Mouse (Mus musculus) liver, postnatal 0 days (tissue): Measurements from ENCODE around the gene Limd1. TPM values are rescaled to one million over a fixed set of nuclear protein-coding genes. Genes with fewer than 3 reads are reported as not detected.
"Not testable (repeated sequence)": the region's sequence is repeated elsewhere in the genome, so short reads cannot be mapped to it uniquely, and the experiment has no call there.

ENCODE experiments used
- ATAC-seq: fragments of 200-750 bp; cut with Nextera tagmentation; 2 replicates; pipeline ENCODE4 v1.8.0; 2017; ENCODE audit warnings: mild to moderate bottlenecking, moderate library complexity
- DNase-seq: peaks from one replicate; pipeline ENCODE4 v3.0.0-alpha.2; 2016
- H3K27ac ChIP-seq: fragments of 300-500 bp; sonication (generic); 2 replicates; pipeline ENCODE4 v1.5.1; 2014; ENCODE audit warnings: antibody characterized with exemption, moderate library complexity, mild to moderate bottlenecking, low read depth
- H3K27me3 ChIP-seq: fragments of 300-500 bp; sonication (generic); 2 replicates; pipeline ENCODE4 v1.6.1; 2014; ENCODE audit warnings: low read length, control low read depth, mixed read lengths; ENCODE audit not compliant: insufficient read depth
- H3K36me3 ChIP-seq: fragments of 300-500 bp; sonication (generic); replicated peaks from 2 replicates; pipeline ENCODE4 v1.6.1; 2014; ENCODE audit warnings: mild to moderate bottlenecking, control low read depth, low read length, moderate library complexity, mixed read lengths; ENCODE audit not compliant: insufficient read depth
- H3K4me1 ChIP-seq: fragments of 300-500 bp; sonication (generic); 2 replicates; pipeline ENCODE4 v1.6.1; 2014; ENCODE audit warnings: antibody characterized with exemption, mild to moderate bottlenecking, control low read depth; ENCODE audit not compliant: insufficient read depth
- H3K4me2 ChIP-seq: fragments of 300-500 bp; sonication (generic); 2 replicates; pipeline ENCODE4 v1.6.1; 2014; ENCODE audit warnings: low read depth, mild to moderate bottlenecking, low read length, moderate library complexity, mixed read lengths
- H3K4me3 ChIP-seq: fragments of 300-500 bp; sonication (generic); 2 replicates; pipeline ENCODE4 v1.5.1; 2014; ENCODE audit warnings: low read depth, low read length
- H3K9ac ChIP-seq: fragments of 300-500 bp; sonication (generic); replicated peaks from 2 replicates; pipeline ENCODE4 v1.6.1; 2014; ENCODE audit warnings: mild to moderate bottlenecking, moderate library complexity
- H3K9me3 ChIP-seq: fragments of 300-500 bp; sonication (generic); 2 replicates; pipeline ENCODE4 v1.6.1; 2016; ENCODE audit warnings: mild to moderate bottlenecking, control low read depth, low read length, mixed read lengths
- CTCF ChIP-seq: sonication (generic); IDR thresholded peaks from 2 replicates; pipeline ENCODE4 v1.5.1; 2016; ENCODE audit warnings: antibody characterized with exemption, low read depth
- EP300 ChIP-seq: IDR thresholded peaks from 2 replicates; pipeline ENCODE4 v1.6.1; 2016; ENCODE audit warnings: antibody characterized with exemption, low read depth, mild to moderate bottlenecking
- WGBS: fragments of 180-500 bp; shearing (Covaris S2); extraction: QIAGEN DNeasy Blood & Tissue Kit; methylation state at CpG from one replicate; pipeline ENCODE4 v1.1.7; 2014; ENCODE audit not compliant: insufficient replicate concordance; 5-methylcytosine and 5-hydroxymethylcytosine counted together
- polyA plus RNA-seq: library from polyadenylated mRNA; unstranded; fragments of >200 nt; fragmentation: Nextera tagmentation; extraction: Ambion mirVana; gene quantifications from 2 replicates; pipeline ENCODE4 v1.2.1, GENCODE M21; 2015

Limd1 gene
- 11.9 and 12.4 TPM in 2 replicates for polyA plus RNA-seq

DNA sequence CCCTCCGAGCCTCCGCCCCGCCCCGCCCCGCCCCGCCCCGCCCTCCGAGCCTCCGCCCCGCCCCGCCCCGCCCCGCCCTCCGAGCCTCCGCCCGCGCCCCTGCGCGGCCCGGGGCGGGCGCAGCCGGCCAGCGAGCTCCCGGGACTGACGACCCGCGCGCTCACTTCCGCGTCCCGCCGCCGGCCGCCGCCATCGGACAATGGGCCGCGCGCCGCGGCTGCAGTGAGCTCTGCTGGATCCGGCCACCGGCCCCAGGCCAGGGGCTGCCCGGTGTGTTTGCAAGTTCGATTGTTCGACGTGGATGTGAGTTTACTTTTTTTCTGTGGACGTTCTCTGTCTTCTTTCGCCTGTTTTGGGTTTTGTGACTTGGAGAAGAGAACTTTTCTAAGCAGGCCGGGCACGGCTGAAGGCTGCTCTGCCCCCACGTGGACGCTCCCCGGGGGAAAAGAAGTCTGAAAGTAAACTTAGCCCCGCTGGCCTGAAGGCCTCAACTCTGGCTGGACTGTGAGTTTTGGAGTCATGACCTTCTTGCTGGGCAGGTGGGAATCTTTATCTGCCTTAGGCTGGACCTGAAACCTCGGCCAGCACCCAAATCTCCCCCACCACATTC, at the start of gene Limd1:
Gene Limd1, plus strand, starts transcription at position 121 of the 610 bp plus-strand sequence.
- TF ChIP-seq EP300 (no peak), CTCF (peak; percentile 31; the same call in 1 of the 2 replicates)
- H3K36me3 ChIP-seq, result peaks cover 14% of the 10 kb centered on the region; the same call in 1 of the 2 replicates
- no peaks in the 10 kb centered on the region for H3K27me3 ChIP-seq
- ATAC-seq (peak; percentile 86), DNase-seq (peak; percentile 81)
- peak within 1 kb of the TSS; percentile 83 for H3K4me3 ChIP-seq
- H3K4me2 ChIP-seq, result peak within 1 kb of the TSS; percentile 92
- under 1% methylated on average over 19 of the region's 57 CpGs for WGBS
- H3K9me3 ChIP-seq, result no peaks in the 10 kb centered on the region
- H3K4me1 ChIP-seq, result peaks cover 45% of the 10 kb centered on the region
- peak within 1 kb of the TSS; percentile 96 for H3K27ac ChIP-seq
- peak within 1 kb of the TSS; percentile 87 for H3K9ac ChIP-seq

DNA sequence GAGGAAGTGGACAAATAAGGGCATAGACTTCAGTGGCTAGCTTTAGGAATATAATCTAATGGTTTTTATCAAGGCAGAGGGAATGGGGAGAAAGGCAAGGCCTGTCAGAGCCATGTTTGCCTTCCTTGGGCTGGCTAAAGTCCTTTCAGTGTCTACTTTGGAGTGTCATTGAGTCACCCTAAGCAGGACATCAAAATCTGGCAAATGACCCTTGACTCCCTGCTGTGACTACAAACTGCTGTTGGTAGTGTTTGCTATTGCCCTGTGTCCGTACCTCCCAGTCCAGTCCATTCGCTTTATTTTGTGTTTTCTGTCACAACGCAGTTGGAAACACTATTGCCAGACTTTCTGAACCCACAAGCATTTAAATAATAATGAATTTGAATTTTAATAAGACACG, 48.6 kb upstream of the Limd1 start:
- no peak overlapping the region for H3K27ac ChIP-seq
- DNase-seq (no peak), ATAC-seq (peak; percentile 94)
- no peak overlapping the region for H3K4me2 ChIP-seq
- no peaks in the 10 kb centered on the region for H3K9me3 ChIP-seq
- H3K9ac ChIP-seq, result no peak overlapping the region
- H3K27me3 ChIP-seq, result no peaks in the 10 kb centered on the region
- peaks cover 3% of the 10 kb centered on the region; the same call in 1 of the 2 replicates for H3K4me1 ChIP-seq
- TF ChIP-seq EP300 (no peak), CTCF (no peak)
- WGBS, result 69% methylated on average over 4 of the region's 4 CpGs
- no peak overlapping the region for H3K4me3 ChIP-seq
- peaks cover 3% of the 10 kb centered on the region; the same call in 1 of the 2 replicates for H3K36me3 ChIP-seq

DNA sequence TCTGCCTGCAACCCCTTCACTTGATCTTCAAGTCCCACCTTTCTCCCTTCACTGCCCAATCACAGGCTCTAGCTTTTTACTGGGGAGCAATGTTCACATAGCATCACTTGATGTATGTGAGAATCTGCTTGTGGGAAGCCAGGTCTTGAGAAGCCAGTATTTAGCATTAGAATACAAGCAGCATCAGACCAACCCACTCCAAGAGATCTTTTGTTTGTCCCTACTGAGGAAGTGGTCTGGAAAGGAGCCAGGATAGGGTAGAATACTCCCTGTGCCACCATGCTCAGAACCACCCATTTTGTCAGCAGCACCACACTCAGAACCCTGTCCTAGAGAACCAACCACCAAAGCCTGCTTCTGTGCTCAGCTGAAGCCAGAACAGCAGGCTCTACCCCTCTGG, 47.5 kb upstream of the Limd1 start:
- no peaks in the 10 kb centered on the region for H3K27me3 ChIP-seq
- H3K4me1 ChIP-seq, result peaks cover 3% of the 10 kb centered on the region; the same call in 1 of the 2 replicates
- no peak overlapping the region for H3K27ac ChIP-seq
- no peak overlapping the region for H3K4me3 ChIP-seq
- DNase-seq, result no peak
- H3K9me3 ChIP-seq, result no peaks in the 10 kb centered on the region
- TF ChIP-seq EP300 (no peak), CTCF (no peak)
- H3K36me3 ChIP-seq, result peaks cover 3% of the 10 kb centered on the region; the same call in 1 of the 2 replicates
- no peak for ATAC-seq
- no peak overlapping the region for H3K4me2 ChIP-seq
- H3K9ac ChIP-seq, result no peak overlapping the region

DNA sequence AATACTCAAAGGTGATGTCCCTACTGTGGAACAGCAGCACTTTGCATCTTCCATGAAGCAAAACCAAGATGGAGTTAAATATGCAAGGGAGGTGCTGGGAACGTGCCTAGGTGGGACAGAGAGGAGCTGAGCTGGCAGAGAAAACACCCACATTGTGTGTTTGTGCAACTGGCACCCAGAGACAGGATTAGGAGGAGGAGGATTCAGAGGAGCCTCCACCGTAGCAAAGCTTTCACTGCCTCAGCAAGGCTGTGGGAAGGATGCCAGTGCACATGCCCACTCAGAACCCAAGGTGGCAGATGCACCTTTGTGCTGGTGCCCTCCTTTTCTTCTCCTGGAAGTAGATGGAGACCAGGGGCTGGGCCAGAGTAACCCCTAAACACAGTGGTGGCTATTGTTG, 40.3 kb upstream of the Limd1 start:
- Histone ChIP-seq H3K4me3 (no peak overlapping the region), H3K4me2 (no peak overlapping the region), H3K4me1 (no peaks in the 10 kb centered on the region), H3K9ac (no peak overlapping the region), H3K27me3 (no peaks in the 10 kb centered on the region), H3K9me3 (no peaks in the 10 kb centered on the region), H3K36me3 (peaks cover 19% of the 10 kb centered on the region), H3K27ac (no peak overlapping the region)
- no peak for DNase-seq
- WGBS, result 75% methylated on average over 2 of the region's 2 CpGs
- TF ChIP-seq EP300 (no peak), CTCF (no peak)
- no peak for ATAC-seq

DNA sequence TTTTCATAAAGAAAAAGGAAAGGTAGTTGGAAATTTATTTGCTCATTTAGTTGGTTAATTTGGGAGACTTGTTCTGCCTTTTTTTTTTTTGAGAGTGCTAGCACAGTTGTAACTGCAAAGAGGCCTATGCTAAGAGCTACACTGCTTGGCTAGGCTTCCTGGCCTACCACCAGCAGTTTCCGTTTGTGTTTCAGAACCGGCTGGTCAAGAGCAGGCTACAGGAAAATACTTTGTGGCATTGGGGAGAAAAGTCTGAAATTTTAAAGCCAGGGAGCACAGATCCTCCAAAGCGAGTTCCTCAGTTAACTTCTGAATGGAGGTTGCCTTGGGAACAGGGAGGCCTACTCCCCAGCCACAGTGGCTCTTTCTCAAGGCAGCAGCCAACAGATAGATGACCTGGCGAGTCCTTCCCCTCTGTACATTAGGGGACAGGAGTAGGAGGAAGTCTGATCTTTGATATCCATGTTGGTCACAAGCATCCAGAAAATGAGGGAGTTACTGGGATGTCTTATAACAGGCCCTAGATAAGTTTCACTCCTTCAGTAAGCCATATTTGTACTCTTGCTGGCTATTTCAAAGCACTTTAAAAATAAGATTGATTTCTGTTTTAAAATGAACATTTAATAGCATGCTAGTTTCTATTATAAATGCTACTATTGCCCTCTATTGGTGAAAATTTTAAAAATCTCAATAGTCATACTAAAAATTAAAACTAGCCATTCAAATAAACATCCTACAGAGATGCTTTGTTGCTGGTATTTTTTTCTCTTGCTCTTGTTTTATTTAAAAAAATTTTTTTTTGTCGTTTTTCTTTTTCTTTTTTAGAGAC, 38.1 kb upstream of the Limd1 start:
- Histone ChIP-seq H3K9me3 (no peaks in the 10 kb centered on the region), H3K36me3 (peaks cover 19% of the 10 kb centered on the region), H3K27ac (no peak overlapping the region), H3K4me1 (no peaks in the 10 kb centered on the region), H3K9ac (no peak overlapping the region), H3K4me3 (no peak overlapping the region), H3K4me2 (no peak overlapping the region), H3K27me3 (no peaks in the 10 kb centered on the region)
- 59% methylated on average over 5 of the region's 5 CpGs for WGBS
- TF ChIP-seq EP300 (no peak), CTCF (0 out of 2 replicates have a peak, but pooled peaks have one; percentile 2)
- ATAC-seq, result no peak
- no peak for DNase-seq

DNA sequence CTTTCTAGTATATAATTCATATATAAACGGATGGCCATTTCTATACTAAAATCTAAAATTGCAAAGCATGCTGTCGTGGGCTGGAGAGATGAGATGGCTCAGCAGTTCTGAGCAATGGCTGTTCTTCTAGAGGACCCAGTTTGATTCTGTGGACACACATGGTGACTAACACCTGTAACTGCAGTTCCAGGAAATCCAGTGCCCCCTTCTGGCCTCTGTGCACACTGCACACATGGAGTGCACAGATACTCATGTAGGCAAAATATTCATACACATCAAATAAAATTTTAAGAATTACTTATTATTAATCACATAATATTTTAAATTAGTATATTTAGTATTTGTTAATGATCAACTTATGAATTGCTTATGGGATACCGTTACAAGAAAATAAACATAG, 31.4 kb upstream of the Limd1 start:
- not testable (repeated sequence) for H3K4me3 ChIP-seq, H3K4me1 ChIP-seq, H3K9me3 ChIP-seq, H3K9ac ChIP-seq, H3K27ac ChIP-seq, ATAC-seq, H3K27me3 ChIP-seq, H3K4me2 ChIP-seq, H3K36me3 ChIP-seq
- TF ChIP-seq CTCF, result 0 out of 2 replicates have a peak, but pooled peaks have one; percentile 33
- peak; percentile 26 for DNase-seq
- WGBS, result 98% methylated on average over 2 of the region's 3 CpGs
